In genomic region chr15:89475611-89476474, GRCm38 (mm10) we compare ENCODE assay signal across 8 mouse cellular contexts. TPM values are rescaled to one million over a fixed set of nuclear protein-coding genes. Genes with fewer than 3 reads are reported as not detected.
DNase-seq lines count a peak whose midpoint lies in the region; ATAC-seq and TF ChIP-seq lines count a peak whose summit lies in the region.

No protein-coding gene starts in this region.

- peak overlapping the region; percentile 94 for H3K4me2 ChIP-seq in heart, embryonic 14.5 days (ENCODE audit: low read length)
- H3K4me2 ChIP-seq in liver, embryonic 14.5 days (ENCODE audit: low read depth) = peak overlapping the region; percentile 91
- H3K4me2 ChIP-seq in neural tube, embryonic 11.5 days (ENCODE audit: low read depth) = peak overlapping the region; percentile 78
- peak overlapping the region; percentile 87 for H3K4me2 ChIP-seq in stomach, postnatal 0 days (replicated peaks; ENCODE audit: low read depth)

- peak overlapping the region; percentile 66 to 81 for H3K27ac ChIP-seq in heart, embryonic 14.5 days (replicated peaks in 1 of 2; ENCODE audit: control insufficient read depth in 1 of 2, insufficient read depth in 1 of 2, low read depth in 2 of 2, low read length in 2 of 2)
- H3K27ac ChIP-seq in liver, embryonic 14.5 days = peak overlapping the region; percentile 37
- no peak overlapping the region for H3K27ac ChIP-seq in neural tube, embryonic 11.5 days (ENCODE audit: low read depth, low read length)
- H3K27ac ChIP-seq in stomach, postnatal 0 days (replicated peaks) = peak overlapping the region; percentile 81

- peaks cover 8 to 22% of the 10 kb centered on the region in 2 experiments; a peak in 3 of 4 replicates for H3K4me1 ChIP-seq in heart, embryonic 14.5 days (ENCODE audit: control insufficient read depth in 2 of 2, insufficient read depth in 2 of 2, low read length in 2 of 2)
- peaks cover 6 to 15% of the 10 kb centered on the region in 2 experiments for H3K4me1 ChIP-seq in liver, embryonic 14.5 days (replicated peaks; ENCODE audit: control insufficient read depth in 2 of 2, insufficient read depth in 2 of 2, low read length in 1 of 2)
- peaks cover 10% of the 10 kb centered on the region for H3K4me1 ChIP-seq in neural tube, embryonic 11.5 days (ENCODE audit: control insufficient read depth, insufficient read depth, low read length)
- H3K4me1 ChIP-seq in stomach, postnatal 0 days (replicated peaks; ENCODE audit: control insufficient read depth, insufficient read depth) = no peaks in the 10 kb centered on the region

- peak; percentile 95 for DNase-seq in CD4-positive, CD25-positive, alpha-beta regulatory T cell, adult 2 months (ENCODE audit: low read depth, low spot score)
- DNase-seq in c-Kit-negative CD71-positive TER-119-positive erythroid progenitor cells, embryonic 14.5 days (ENCODE audit: low read depth, low spot score) = peak; percentile 81
- DNase-seq in fibroblast of lung, adult 2 months (ENCODE audit: low read depth) = peak; percentile 86
- peak; percentile 97 for DNase-seq in kidney, postnatal 25 days
- peak; percentile 87 to 89 (median 88) for DNase-seq in liver, embryonic 14.5 days (ENCODE audit: low read depth in 3 of 3, low spot score in 3 of 3)
- peak; percentile 90 for DNase-seq in neural tube, embryonic 11.5 days (ENCODE audit: low spot score)
- peak; percentile 96 for DNase-seq in stomach, postnatal 0 days (ENCODE audit: low spot score)

- ATAC-seq in heart, embryonic 14.5 days (ENCODE audit: insufficient number of reproducible peaks, insufficient read depth, low FRiP score, low read depth) = peak; percentile 96
- peak; percentile 95 for ATAC-seq in liver, embryonic 14.5 days (ENCODE audit: insufficient read depth)
- ATAC-seq in neural tube, embryonic 11.5 days (ENCODE audit: insufficient read depth, low FRiP score, low TSS enrichment) = peak; percentile 97
- peak; percentile 98 for ATAC-seq in stomach, postnatal 0 days (ENCODE audit: low FRiP score, low TSS enrichment)

- TF ChIP-seq EP300 in liver, embryonic 14.5 days (IDR thresholded peaks at IDR 0.05; ENCODE audit: low read depth) = no peak
- TF ChIP-seq EP300 in stomach, postnatal 0 days (optimal IDR thresholded peaks at IDR 0.05) = no peak

- H3K9me3 ChIP-seq in heart, embryonic 14.5 days (ENCODE audit: control insufficient read depth, low read length) = no peaks in the 10 kb centered on the region
- H3K9me3 ChIP-seq in liver, embryonic 14.5 days (ENCODE audit: control insufficient read depth, low read length) = no peaks in the 10 kb centered on the region
- no peaks in the 10 kb centered on the region for H3K9me3 ChIP-seq in neural tube, embryonic 11.5 days (ENCODE audit: control insufficient read depth, low read length)
- H3K9me3 ChIP-seq in stomach, postnatal 0 days (ENCODE audit: control insufficient read depth, low read length) = no peaks in the 10 kb centered on the region

- H3K27me3 ChIP-seq in heart, embryonic 14.5 days (ENCODE audit: control insufficient read depth, insufficient read depth, low read length) = no peaks in the 10 kb centered on the region
- no peaks in the 10 kb centered on the region for H3K27me3 ChIP-seq in liver, embryonic 14.5 days (ENCODE audit: control insufficient read depth, insufficient read depth, low read length)
- no peaks in the 10 kb centered on the region for H3K27me3 ChIP-seq in neural tube, embryonic 11.5 days (ENCODE audit: control insufficient read depth, insufficient read depth, low read length)
- no peaks in the 10 kb centered on the region for H3K27me3 ChIP-seq in stomach, postnatal 0 days (ENCODE audit: control insufficient read depth, insufficient read depth, low read length)

- 7% methylated on average over 44 of the region's 44 CpGs for WGBS in heart, embryonic 14.5 days
- 9% methylated on average over 44 of the region's 44 CpGs for WGBS in liver, embryonic 14.5 days (ENCODE audit: insufficient replicate concordance)
- 10% methylated on average over 43 of the region's 44 CpGs for WGBS in neural tube, embryonic 11.5 days
- 8% methylated on average over 44 of the region's 44 CpGs for WGBS in stomach, postnatal 0 days

- H3K36me3 ChIP-seq in heart, embryonic 14.5 days (ENCODE audit: control insufficient read depth, insufficient read depth, low read length) = no peaks in the 10 kb centered on the region
- no peaks in the 10 kb centered on the region for H3K36me3 ChIP-seq in liver, embryonic 14.5 days (replicated peaks; ENCODE audit: control insufficient read depth, insufficient read depth, low read depth)
- H3K36me3 ChIP-seq in neural tube, embryonic 11.5 days (ENCODE audit: control insufficient read depth, insufficient read depth, low read length) = no peaks in the 10 kb centered on the region
- H3K36me3 ChIP-seq in stomach, postnatal 0 days (ENCODE audit: control insufficient read depth, insufficient read depth, low read length) = no peaks in the 10 kb centered on the region

- TF ChIP-seq CTCF in liver, embryonic 14.5 days (IDR thresholded peaks at IDR 0.05; ENCODE audit: low read depth) = no peak
- TF ChIP-seq CTCF in stomach, postnatal 0 days (IDR thresholded peaks at IDR 0.05; ENCODE audit: low read depth) = no peak

- peak overlapping the region; percentile 62 to 84 for H3K4me3 ChIP-seq in heart, embryonic 14.5 days (ENCODE audit: control insufficient read depth in 1 of 2, insufficient read depth in 1 of 2, low read depth in 1 of 2, low read length in 2 of 2)
- H3K4me3 ChIP-seq in liver, embryonic 14.5 days (ENCODE audit: insufficient read depth in 1 of 2, low read depth in 2 of 2, low read length in 2 of 2) = peak overlapping the region; percentile 62 to 73
- peak overlapping the region; percentile 55 for H3K4me3 ChIP-seq in neural tube, embryonic 11.5 days (ENCODE audit: low read depth, low read length)
- H3K4me3 ChIP-seq in stomach, postnatal 0 days (ENCODE audit: low read depth, low read length) = peak overlapping the region; percentile 57

- H3K9ac ChIP-seq in heart, embryonic 14.5 days (ENCODE audit: low read length) = peak overlapping the region; percentile 81
- H3K9ac ChIP-seq in liver, embryonic 14.5 days (replicated peaks) = peak overlapping the region; percentile 48
- H3K9ac ChIP-seq in neural tube, embryonic 11.5 days (ENCODE audit: low read length) = peak overlapping the region; percentile 62
- H3K9ac ChIP-seq in stomach, postnatal 0 days (ENCODE audit: low read length) = peak overlapping the region; percentile 71

RNA-seq across cellular contexts. Expression of gene Arsa, which starts 1.4 kb away (rescaled TPM):
- 12.5 and 14.1 TPM in 2 replicates for polyA plus RNA-seq in heart, embryonic 14.5 days (2014; fragmentation: Nextera tagmentation; extraction: Ambion mirVana)
- 3.2 and 3.4 TPM in 2 replicates for polyA plus RNA-seq in liver, embryonic 14.5 days (2012; rRNA removed)
- 2.7 and 3.1 TPM in 2 replicates for polyA plus RNA-seq in liver, embryonic 14.5 days (2014; fragmentation: Nextera tagmentation; extraction: Ambion mirVana)
- polyA plus RNA-seq in neural tube, embryonic 11.5 days (2014; fragmentation: Nextera tagmentation; extraction: Ambion mirVana) = 10.3 and 10.8 TPM in 2 replicates
- polyA plus RNA-seq in stomach, postnatal 0 days (2015; fragmentation: Nextera tagmentation; extraction: Ambion mirVana) = 10.3 and 11.1 TPM in 2 replicates

RNA-seq across cellular contexts. Expression of gene Mapk8ip2, which starts 22.1 kb away (rescaled TPM):
- polyA plus RNA-seq in heart, embryonic 14.5 days (2014; fragmentation: Nextera tagmentation; extraction: Ambion mirVana) = 0.41 and 0.42 TPM in 2 replicates
- 0.02 and 0.08 TPM in 2 replicates for polyA plus RNA-seq in liver, embryonic 14.5 days (2012; rRNA removed)
- not detected in 2 replicates for polyA plus RNA-seq in liver, embryonic 14.5 days (2014; fragmentation: Nextera tagmentation; extraction: Ambion mirVana)
- polyA plus RNA-seq in neural tube, embryonic 11.5 days (2014; fragmentation: Nextera tagmentation; extraction: Ambion mirVana) = 27.6 and 33.2 TPM in 2 replicates
- polyA plus RNA-seq in stomach, postnatal 0 days (2015; fragmentation: Nextera tagmentation; extraction: Ambion mirVana) = 1.6 and 1.9 TPM in 2 replicates

RNA-seq across cellular contexts. Expression of gene Shank3, which starts 23.6 kb away (rescaled TPM):
- polyA plus RNA-seq in heart, embryonic 14.5 days (2014; fragmentation: Nextera tagmentation; extraction: Ambion mirVana) = 2.2 and 2.4 TPM in 2 replicates
- 2.0 and 2.1 TPM in 2 replicates for polyA plus RNA-seq in liver, embryonic 14.5 days (2012; rRNA removed)
- polyA plus RNA-seq in liver, embryonic 14.5 days (2014; fragmentation: Nextera tagmentation; extraction: Ambion mirVana) = 0.39 and 0.63 TPM in 2 replicates
- 2.7 and 3.0 TPM in 2 replicates for polyA plus RNA-seq in neural tube, embryonic 11.5 days (2014; fragmentation: Nextera tagmentation; extraction: Ambion mirVana)
- polyA plus RNA-seq in stomach, postnatal 0 days (2015; fragmentation: Nextera tagmentation; extraction: Ambion mirVana) = 0.35 and 0.40 TPM in 2 replicates

RNA-seq across cellular contexts. Expression of gene Chkb, which starts 46.1 kb away (rescaled TPM):
- 68.9 and 75.0 TPM in 2 replicates for polyA plus RNA-seq in heart, embryonic 14.5 days (2014; fragmentation: Nextera tagmentation; extraction: Ambion mirVana)
- polyA plus RNA-seq in liver, embryonic 14.5 days (2012; rRNA removed) = 13.7 and 19.3 TPM in 2 replicates
- polyA plus RNA-seq in liver, embryonic 14.5 days (2014; fragmentation: Nextera tagmentation; extraction: Ambion mirVana) = 18.3 and 20.5 TPM in 2 replicates
- 58.1 and 63.8 TPM in 2 replicates for polyA plus RNA-seq in neural tube, embryonic 11.5 days (2014; fragmentation: Nextera tagmentation; extraction: Ambion mirVana)
- 46.8 and 47.9 TPM in 2 replicates for polyA plus RNA-seq in stomach, postnatal 0 days (2015; fragmentation: Nextera tagmentation; extraction: Ambion mirVana)

RNA-seq across cellular contexts. Expression of gene Gm44502, which starts 46.3 kb away (rescaled TPM):
- 0.53 and 0.59 TPM in 2 replicates for polyA plus RNA-seq in heart, embryonic 14.5 days (2014; fragmentation: Nextera tagmentation; extraction: Ambion mirVana)
- polyA plus RNA-seq in liver, embryonic 14.5 days (2012; rRNA removed) = 0.19 and 0.58 TPM in 2 replicates
- 0.14 and 0.34 TPM in 2 replicates for polyA plus RNA-seq in liver, embryonic 14.5 days (2014; fragmentation: Nextera tagmentation; extraction: Ambion mirVana)
- 0.26 and 0.64 TPM in 2 replicates for polyA plus RNA-seq in neural tube, embryonic 11.5 days (2014; fragmentation: Nextera tagmentation; extraction: Ambion mirVana)
- polyA plus RNA-seq in stomach, postnatal 0 days (2015; fragmentation: Nextera tagmentation; extraction: Ambion mirVana) = not detected in 2 replicates
